Mouse (Mus musculus): Measurements from ENCODE around the gene Fundc2. TPM values are rescaled to one million over a fixed set of nuclear protein-coding genes. Genes with fewer than 3 reads are reported as not detected.
A peak's percentile ranks its signal among the peaks of the same experiment; 100 is the strongest.

The Fundc2 gene
- polyA plus RNA-seq, 2 experiments = 10.9 to 44.8 TPM

GRCm38 (mm10) chrX:75415936-75416785 lies 34.0 kb downstream of the Fundc2 start, which contains the start of the genes Cmc4, Mtcp1 and Brcc3:
Gene Cmc4 (minus strand): TSS chrX:75416584.
Gene Mtcp1 (minus strand): TSS chrX:75416588.
Gene Brcc3 (plus strand): TSS chrX:75416628.
- ATAC-seq (ENCODE audit: insufficient read depth) (peak; percentile 98), DNase-seq (ENCODE audit: low read depth in 3 of 3, low spot score in 3 of 3) (peak; percentile 82 to 87 (median 85))
- Histone ChIP-seq H3K36me3 (replicated peaks; ENCODE audit: control insufficient read depth, insufficient read depth, low read depth) (no peaks in the 10 kb centered on the region), H3K9me3 (ENCODE audit: control insufficient read depth, low read length) (no peaks in the 10 kb centered on the region), H3K27ac (peak within 1 kb of the TSS; percentile 82), H3K27me3 (ENCODE audit: control insufficient read depth, insufficient read depth, low read length) (no peaks in the 10 kb centered on the region), H3K4me3 (ENCODE audit: insufficient read depth in 1 of 2, low read depth in 2 of 2, low read length in 2 of 2) (peak within 1 kb of the TSS; percentile 59 to 91), H3K4me1 (replicated peaks; ENCODE audit: control insufficient read depth in 2 of 2, insufficient read depth in 2 of 2, low read length in 1 of 2) (no peaks in the 10 kb centered on the region; a peak in 1 of 4 replicates), H3K4me2 (ENCODE audit: low read depth) (peak within 1 kb of the TSS; percentile 67), H3K9ac (replicated peaks) (peak within 1 kb of the TSS; percentile 75)
- TF ChIP-seq CTCF (IDR thresholded peaks at IDR 0.05; ENCODE audit: low read depth) = peak; percentile 31; the same call in 1 of the 2 replicates
- peak; percentile 48; the same call in 1 of the 2 replicates for TF ChIP-seq EP300 (IDR thresholded peaks at IDR 0.05; ENCODE audit: low read depth)
- 7% methylated on average over 52 of the region's 52 CpGs for WGBS (ENCODE audit: insufficient replicate concordance)

Other genes with a start within 250 kb of the Fundc2 start
- gene Smim9, start 218.6 kb upstream of the Fundc2 start, polyA plus RNA-seq (2012; rRNA removed) = not detected in 2 replicates
- not detected in 2 replicates for gene Smim9, start 218.6 kb upstream of the Fundc2 start, polyA plus RNA-seq (2014; fragmentation: Nextera tagmentation; extraction: Ambion mirVana)
- gene F8, start 216 bp downstream of the Fundc2 start, polyA plus RNA-seq (2012; rRNA removed) = 0.21 and 0.46 TPM in 2 replicates
- gene F8, start 216 bp downstream of the Fundc2 start, polyA plus RNA-seq (2014; fragmentation: Nextera tagmentation; extraction: Ambion mirVana) = 1.8 and 2.8 TPM in 2 replicates
- 5.0 and 9.2 TPM in 2 replicates for gene Cmc4, start 34.2 kb downstream of the Fundc2 start, polyA plus RNA-seq (2012; rRNA removed)
- 10.0 and 12.8 TPM in 2 replicates for gene Cmc4, start 34.2 kb downstream of the Fundc2 start, polyA plus RNA-seq (2014; fragmentation: Nextera tagmentation; extraction: Ambion mirVana)
- gene Mtcp1, start 34.2 kb downstream of the Fundc2 start, polyA plus RNA-seq (2012; rRNA removed) = 3.8 and 5.7 TPM in 2 replicates
- 4.2 and 4.5 TPM in 2 replicates for gene Mtcp1, start 34.2 kb downstream of the Fundc2 start, polyA plus RNA-seq (2014; fragmentation: Nextera tagmentation; extraction: Ambion mirVana)
- 5.2 and 11.0 TPM in 2 replicates for gene Brcc3, start 34.2 kb downstream of the Fundc2 start, polyA plus RNA-seq (2012; rRNA removed)
- gene Brcc3, start 34.2 kb downstream of the Fundc2 start, polyA plus RNA-seq (2014; fragmentation: Nextera tagmentation; extraction: Ambion mirVana) = 32.1 and 33.8 TPM in 2 replicates
- 13.6 and 24.9 TPM in 2 replicates for gene Vbp1, start 131.9 kb downstream of the Fundc2 start, polyA plus RNA-seq (2012; rRNA removed)
- gene Vbp1, start 131.9 kb downstream of the Fundc2 start, polyA plus RNA-seq (2014; fragmentation: Nextera tagmentation; extraction: Ambion mirVana) = 104 and 110 TPM in 2 replicates
- gene Rab39b, start 195.8 kb downstream of the Fundc2 start, polyA plus RNA-seq (2012; rRNA removed) = 0.01 and 0.02 TPM in 2 replicates
- gene Rab39b, start 195.8 kb downstream of the Fundc2 start, polyA plus RNA-seq (2014; fragmentation: Nextera tagmentation; extraction: Ambion mirVana) = not detected in 2 replicates